ENCODE assay signal across 16 mouse cellular contexts in the genomic region with DNA sequence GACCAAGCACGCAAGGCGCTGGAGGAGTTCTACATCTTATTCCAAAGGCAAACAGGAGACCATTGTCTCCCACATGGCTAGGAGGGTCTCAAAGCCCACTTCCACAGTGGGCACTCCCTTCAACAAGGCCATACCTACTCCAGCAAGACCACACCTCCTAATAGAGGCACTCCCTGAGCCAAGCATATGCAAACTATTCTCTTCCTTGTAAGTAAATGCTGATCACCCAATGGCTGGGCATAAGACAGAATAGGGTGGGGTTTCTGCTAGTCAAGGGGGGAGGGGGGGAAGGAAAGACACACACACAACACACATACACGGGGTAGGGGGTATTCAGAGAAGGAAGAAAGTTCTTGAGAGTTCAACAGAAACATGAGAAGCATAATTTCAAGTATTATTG.
"Had no signal": no experiment of that assay in that cellular context is flagged by ENCODE, and none has a peak within 500 bp of the region (broad histone marks: within the 10 kb centered on the region; RNA-seq: fewer than 3 reads in every experiment).

No protein-coding gene starts in this region.

- H3K4me2 ChIP-seq: neural tube, embryonic 12.5 days; neural tube, embryonic 13.5 days; neural tube, embryonic 15.5 days; stomach, embryonic 15.5 days had no signal

- H3K4me1 ChIP-seq: neural tube, embryonic 12.5 days; neural tube, embryonic 13.5 days; neural tube, embryonic 15.5 days; stomach, embryonic 15.5 days had no signal

- H3K9me3 ChIP-seq: neural tube, embryonic 12.5 days; neural tube, embryonic 13.5 days; neural tube, embryonic 15.5 days; stomach, embryonic 15.5 days had no signal

- H3K9ac ChIP-seq: neural tube, embryonic 12.5 days; neural tube, embryonic 13.5 days; neural tube, embryonic 15.5 days; stomach, embryonic 15.5 days had no signal

- H3K27ac ChIP-seq: neural tube, embryonic 12.5 days; neural tube, embryonic 13.5 days; neural tube, embryonic 15.5 days; stomach, embryonic 15.5 days had no signal

- H3K27me3 ChIP-seq: neural tube, embryonic 12.5 days; neural tube, embryonic 13.5 days; neural tube, embryonic 15.5 days; stomach, embryonic 15.5 days had no signal

- DNase-seq: retina, postnatal 1 day; right cerebral cortex, adult 18-20 months; right cerebral cortex, postnatal 14 days; right cerebral cortex, postnatal 25 days; right cerebral cortex, postnatal 4 days; spleen, adult 18-20 months; thymus, adult 18-20 months; thymus, adult 2 months; thymus, postnatal 14 days; thymus, postnatal 25 days; thymus, postnatal 36 days; thymus, postnatal 4 days had no signal

- H3K4me3 ChIP-seq: neural tube, embryonic 12.5 days; neural tube, embryonic 13.5 days; neural tube, embryonic 15.5 days; stomach, embryonic 15.5 days had no signal
